In genomic region chr5:139149006-139149672, GRCm38 (mm10) we compare ENCODE assay signal across 8 mouse cellular contexts. TPM values are rescaled to one million over a fixed set of nuclear protein-coding genes. Genes with fewer than 3 reads are reported as not detected.
DNase-seq lines count a peak whose midpoint lies in the region; ATAC-seq and TF ChIP-seq lines count a peak whose summit lies in the region.

No protein-coding gene starts in this region.

- H3K27me3 ChIP-seq in liver, adult 2 months (ENCODE audit: control insufficient read depth, insufficient read depth, low read length) = no peaks in the 10 kb centered on the region
- no peaks in the 10 kb centered on the region for H3K27me3 ChIP-seq in hindbrain, embryonic 15.5 days
- H3K27me3 ChIP-seq in midbrain, embryonic 13.5 days = no peaks in the 10 kb centered on the region

- 30% methylated on average over 11 of the region's 11 CpGs for WGBS in liver, adult 2 months
- WGBS in hindbrain, embryonic 15.5 days = 23% methylated on average over 11 of the region's 11 CpGs
- 22% methylated on average over 11 of the region's 11 CpGs for WGBS in midbrain, embryonic 13.5 days

- no peak for DNase-seq in liver, adult 2 months (ENCODE audit: extremely low read depth, low read depth, low spot score)
- DNase-seq in liver = no peak
- no peak for DNase-seq in frontal cortex, postnatal 25 days (ENCODE audit: low spot score in 2 of 2)
- DNase-seq in gastrocnemius, postnatal 36 days = no peak

- H3K36me3 ChIP-seq in liver, adult 2 months (ENCODE audit: control insufficient read depth, insufficient read depth, low read length) = no peaks in the 10 kb centered on the region
- peaks cover 14% of the 10 kb centered on the region; the same call in 1 of the 2 replicates for H3K36me3 ChIP-seq in hindbrain, embryonic 15.5 days
- H3K36me3 ChIP-seq in midbrain, embryonic 13.5 days = peaks cover 25% of the 10 kb centered on the region

- H3K27ac ChIP-seq in liver, adult 2 months (replicated peaks; ENCODE audit: insufficient read depth, low read depth, low read length) = no peak overlapping the region
- H3K27ac ChIP-seq in cortical plate, adult 2 months (ENCODE audit: insufficient read depth, low read length) = no peak overlapping the region
- peak overlapping the region; percentile 83 for H3K27ac ChIP-seq in hindbrain, embryonic 15.5 days (replicated peaks)
- peak overlapping the region; percentile 80 for H3K27ac ChIP-seq in midbrain, embryonic 13.5 days

- H3K79me2 ChIP-seq in liver, adult 2 months (ENCODE audit: control insufficient read depth, insufficient read depth, low read length) = no peaks in the 10 kb centered on the region

- peak overlapping the region; percentile 80 for H3K4me2 ChIP-seq in hindbrain, embryonic 15.5 days
- H3K4me2 ChIP-seq in midbrain, embryonic 13.5 days (replicated peaks) = peak overlapping the region; percentile 90

- TF ChIP-seq CTCF in liver, adult 2 months (IDR thresholded peaks at IDR 0.05; ENCODE audit: low read depth, low read length) = no peak
- TF ChIP-seq CTCF in cortical plate, adult 2 months (IDR thresholded peaks at IDR 0.05; ENCODE audit: extremely low read depth, insufficient read depth, low read length) = no peak

- TF ChIP-seq POLR2A in liver, adult 2 months (IDR thresholded peaks at IDR 0.05; ENCODE audit: extremely low read depth, insufficient read depth, low read length) = no peak
- TF ChIP-seq POLR2A in cortical plate, adult 2 months (IDR thresholded peaks at IDR 0.05; ENCODE audit: extremely low read depth, insufficient read depth, low read length) = no peak

- peaks cover 3% of the 10 kb centered on the region; the same call in 1 of the 2 replicates for H3K4me1 ChIP-seq in liver, adult 2 months (ENCODE audit: control insufficient read depth, insufficient read depth, low read length)
- peaks cover 8% of the 10 kb centered on the region for H3K4me1 ChIP-seq in cortical plate, adult 2 months (ENCODE audit: control insufficient read depth, insufficient read depth, low read length)
- peaks cover 29% of the 10 kb centered on the region for H3K4me1 ChIP-seq in hindbrain, embryonic 15.5 days (replicated peaks)
- peaks cover 23% of the 10 kb centered on the region for H3K4me1 ChIP-seq in midbrain, embryonic 13.5 days (replicated peaks)

- ATAC-seq in hindbrain, embryonic 15.5 days (ENCODE audit: low FRiP score, low read depth) = peak; percentile 33
- peak; percentile 66 for ATAC-seq in midbrain, embryonic 13.5 days
- no peak; the same call in 1 of the 2 replicates for ATAC-seq in monocyte, adult 5-6 weeks (replicated peaks; ENCODE audit: insufficient number of reproducible peaks, low FRiP score, low TSS enrichment, poor library complexity, severe bottlenecking)

- intact Hi-C loops in gastrocnemius, postnatal 36 days (cut with DNase I) = no loop called here

- no peaks in the 10 kb centered on the region for H3K9me3 ChIP-seq in hindbrain, embryonic 15.5 days
- no peaks in the 10 kb centered on the region for H3K9me3 ChIP-seq in midbrain, embryonic 13.5 days

- H3K9ac ChIP-seq in liver, adult 2 months (ENCODE audit: low read depth, low read length) = peak overlapping the region; percentile 2; the same call in 1 of the 2 replicates
- H3K9ac ChIP-seq in hindbrain, embryonic 15.5 days = peak overlapping the region; percentile 32
- 0 out of 2 replicates have a peak overlapping the region, but pooled peaks have one; percentile 24 for H3K9ac ChIP-seq in midbrain, embryonic 13.5 days (replicated peaks)

- H3K4me3 ChIP-seq in liver, adult 2 months (ENCODE audit: insufficient read depth, low read depth, low read length) = peak overlapping the region; percentile 53
- H3K4me3 ChIP-seq in cortical plate, adult 2 months (ENCODE audit: insufficient read depth, low read length) = peak overlapping the region; percentile 44
- peak overlapping the region; percentile 95 for H3K4me3 ChIP-seq in hindbrain, embryonic 15.5 days
- H3K4me3 ChIP-seq in midbrain, embryonic 13.5 days (replicated peaks) = peak overlapping the region; percentile 95

RNA-seq across cellular contexts. Expression of gene Prkar1b, which starts 0.7 kb away (rescaled TPM):
- 0.37 and 0.67 TPM in 2 replicates for total RNA-seq in liver, adult 2 months (2014; rRNA removed)
- 0.22 and 0.60 TPM in 2 replicates for polyA plus RNA-seq in liver, adult 2 months (2012; rRNA removed)
- polyA plus RNA-seq in cortical plate, adult 2 months (2012; rRNA removed) = 862 and 899 TPM in 2 replicates
- 284 and 294 TPM in 2 replicates for polyA plus RNA-seq in hindbrain, embryonic 15.5 days (2015; fragmentation: Nextera tagmentation; extraction: Ambion mirVana)
- polyA plus RNA-seq in midbrain, embryonic 13.5 days (2015; fragmentation: Nextera tagmentation; extraction: Ambion mirVana) = 139 and 148 TPM in 2 replicates
- 1 to 10 TPM; 1.2 to 1.5 TPM for total RNA-seq in gastrocnemius, postnatal 36 days (2021)
- 17.1 TPM in 1 of 3 replicates, not detected in the others for total RNA-seq in monocyte, adult 5-6 weeks (2017)

RNA-seq across cellular contexts. Expression of gene Dnaaf5, which starts 0.9 kb away (rescaled TPM):
- 2.7 and 3.5 TPM in 2 replicates for total RNA-seq in liver, adult 2 months (2014; rRNA removed)
- polyA plus RNA-seq in liver, adult 2 months (2012; rRNA removed) = 8.1 and 9.0 TPM in 2 replicates
- polyA plus RNA-seq in cortical plate, adult 2 months (2012; rRNA removed) = 5.8 and 6.7 TPM in 2 replicates
- 3.8 and 6.1 TPM in 2 replicates for polyA plus RNA-seq in hindbrain, embryonic 15.5 days (2015; fragmentation: Nextera tagmentation; extraction: Ambion mirVana)
- 2.3 and 3.9 TPM in 2 replicates for polyA plus RNA-seq in midbrain, embryonic 13.5 days (2015; fragmentation: Nextera tagmentation; extraction: Ambion mirVana)
- total RNA-seq in gastrocnemius, postnatal 36 days (2021) = 10 to 100 TPM; 13.5 to 14.4 TPM
- total RNA-seq in monocyte, adult 5-6 weeks (2017) = 5.8 to 11.9 TPM (median 6.1 TPM) in 3 replicates

RNA-seq across cellular contexts. Expression of gene Sun1, which starts 51.3 kb away (rescaled TPM):
- 15.6 and 15.8 TPM in 2 replicates for total RNA-seq in liver, adult 2 months (2014; rRNA removed)
- polyA plus RNA-seq in liver, adult 2 months (2012; rRNA removed) = 6.7 and 8.8 TPM in 2 replicates
- polyA plus RNA-seq in cortical plate, adult 2 months (2012; rRNA removed) = 115 and 128 TPM in 2 replicates
- 40.8 and 45.3 TPM in 2 replicates for polyA plus RNA-seq in hindbrain, embryonic 15.5 days (2015; fragmentation: Nextera tagmentation; extraction: Ambion mirVana)
- 45.9 and 49.1 TPM in 2 replicates for polyA plus RNA-seq in midbrain, embryonic 13.5 days (2015; fragmentation: Nextera tagmentation; extraction: Ambion mirVana)
- 10 to 100 TPM; 32.6 to 37.6 TPM for total RNA-seq in gastrocnemius, postnatal 36 days (2021)
- total RNA-seq in monocyte, adult 5-6 weeks (2017) = 62.9 to 89.5 TPM (median 80.2 TPM) in 3 replicates

Comparison
In these comparisons a context has a peak if more than half of its experiments do, and no peak if none do; other contexts are left out.
1. H3K27ac ChIP-seq: peak in hindbrain, embryonic 15.5 days (single experiment) and midbrain, embryonic 13.5 days (single experiment); none in liver, adult 2 months (single experiment) and cortical plate, adult 2 months (single experiment).
2. H3K4me3 ChIP-seq: peak in every context shown above with its lines; median percentile 95 in hindbrain, embryonic 15.5 days; 95 in midbrain, embryonic 13.5 days; 53 in liver, adult 2 months; 44 in cortical plate, adult 2 months.
3. RNA of gene Prkar1b, which starts 0.7 kb away (polyA plus RNA-seq): 862 to 899 TPM in cortical plate, adult 2 months, 284 to 294 TPM in hindbrain, embryonic 15.5 days and 139 to 148 TPM in midbrain, embryonic 13.5 days; 0.22 to 0.60 TPM in liver, adult 2 months; every median in the first group is over 10 times any median in the second.
4. Peak in every context shown above with its lines, with median percentiles within 50 percentile points of each other: H3K9ac ChIP-seq.